Mouse (Mus musculus): ENCODE results near the gene Mfsd9. TPM values are rescaled to one million over a fixed set of nuclear protein-coding genes. Genes with fewer than 3 reads are reported as not detected.

Gene Mfsd9
- polyA plus RNA-seq, 1 experiment = 1.4 TPM

GRCm38 (mm10) chr1:40804118-40804517 lies 13.6 kb upstream of the Mfsd9 start:
- H3K27ac ChIP-seq (ENCODE audit: insufficient read depth, low read length) = no peak overlapping the region
- H3K9me3 ChIP-seq (replicated peaks; ENCODE audit: control insufficient read depth, insufficient read depth, low read length, poor library complexity, severe bottlenecking) = no peaks in the 10 kb centered on the region
- no peak for TF ChIP-seq POLR2A (IDR thresholded peaks at IDR 0.05; ENCODE audit: insufficient read depth, low read length)
- no peak for TF ChIP-seq EP300 (IDR thresholded peaks at IDR 0.05; ENCODE audit: insufficient read depth, low read depth, low read length)
- TF ChIP-seq CTCF (IDR thresholded peaks at IDR 0.05; ENCODE audit: low read depth, low read length) = no peak
- H3K36me3 ChIP-seq (ENCODE audit: control insufficient read depth, insufficient read depth, low read length, poor library complexity, severe bottlenecking) = no peaks in the 10 kb centered on the region
- H3K4me3 ChIP-seq (ENCODE audit: low read depth, low read length) = no peak overlapping the region
- H3K4me1 ChIP-seq (ENCODE audit: control insufficient read depth, insufficient read depth, low read length) = no peaks in the 10 kb centered on the region
- H3K9ac ChIP-seq (ENCODE audit: low read depth, poor library complexity, severe bottlenecking) = no peak overlapping the region
- H3K27me3 ChIP-seq (ENCODE audit: control insufficient read depth, insufficient read depth, low read length, poor library complexity, severe bottlenecking) = no peaks in the 10 kb centered on the region; the same call in 1 of the 2 replicates

- Histone ChIP-seq H3K4me1 (ENCODE audit: control insufficient read depth, insufficient read depth, low read length) (no peaks in the 10 kb centered on the region), H3K36me3 (ENCODE audit: control insufficient read depth, insufficient read depth, low read length, poor library complexity, severe bottlenecking) (no peaks in the 10 kb centered on the region), H3K4me3 (ENCODE audit: low read depth, low read length) (no peak overlapping the region), H3K9ac (ENCODE audit: low read depth, poor library complexity, severe bottlenecking) (no peak overlapping the region), H3K27ac (ENCODE audit: insufficient read depth, low read length) (no peak overlapping the region), H3K27me3 (ENCODE audit: control insufficient read depth, insufficient read depth, low read length, poor library complexity, severe bottlenecking) (no peaks in the 10 kb centered on the region; the same call in 1 of the 2 replicates), H3K9me3 (replicated peaks; ENCODE audit: control insufficient read depth, insufficient read depth, low read length, poor library complexity, severe bottlenecking) (no peaks in the 10 kb centered on the region)
- TF ChIP-seq EP300 (IDR thresholded peaks at IDR 0.05; ENCODE audit: insufficient read depth, low read depth, low read length) (no peak), POLR2A (IDR thresholded peaks at IDR 0.05; ENCODE audit: insufficient read depth, low read length) (no peak), CTCF (IDR thresholded peaks at IDR 0.05; ENCODE audit: low read depth, low read length) (no peak)
These were observed 12.3 kb upstream of the Mfsd9 start for GRCm38 (mm10) chr1:40802759-40803158.

- Histone ChIP-seq H3K4me3 (ENCODE audit: low read depth, low read length) (no peak overlapping the region), H3K4me1 (ENCODE audit: control insufficient read depth, insufficient read depth, low read length) (no peaks in the 10 kb centered on the region), H3K9me3 (replicated peaks; ENCODE audit: control insufficient read depth, insufficient read depth, low read length, poor library complexity, severe bottlenecking) (no peaks in the 10 kb centered on the region), H3K27ac (ENCODE audit: insufficient read depth, low read length) (no peak overlapping the region), H3K27me3 (ENCODE audit: control insufficient read depth, insufficient read depth, low read length, poor library complexity, severe bottlenecking) (no peaks in the 10 kb centered on the region; the same call in 1 of the 2 replicates), H3K9ac (ENCODE audit: low read depth, poor library complexity, severe bottlenecking) (no peak overlapping the region), H3K36me3 (ENCODE audit: control insufficient read depth, insufficient read depth, low read length, poor library complexity, severe bottlenecking) (no peaks in the 10 kb centered on the region)
- TF ChIP-seq EP300 (IDR thresholded peaks at IDR 0.05; ENCODE audit: insufficient read depth, low read depth, low read length) (no peak), POLR2A (IDR thresholded peaks at IDR 0.05; ENCODE audit: insufficient read depth, low read length) (no peak), CTCF (IDR thresholded peaks at IDR 0.05; ENCODE audit: low read depth, low read length) (no peak)
These were observed 10.4 kb upstream of the Mfsd9 start for GRCm38 (mm10) chr1:40800908-40801307.

GRCm38 (mm10) chr1:40799121-40799520 lies 8.6 kb upstream of the Mfsd9 start:
- Histone ChIP-seq H3K9ac (ENCODE audit: low read depth, poor library complexity, severe bottlenecking) (no peak overlapping the region), H3K4me3 (ENCODE audit: low read depth, low read length) (no peak overlapping the region), H3K27me3 (ENCODE audit: control insufficient read depth, insufficient read depth, low read length, poor library complexity, severe bottlenecking) (no peaks in the 10 kb centered on the region; the same call in 1 of the 2 replicates), H3K9me3 (replicated peaks; ENCODE audit: control insufficient read depth, insufficient read depth, low read length, poor library complexity, severe bottlenecking) (no peaks in the 10 kb centered on the region), H3K36me3 (ENCODE audit: control insufficient read depth, insufficient read depth, low read length, poor library complexity, severe bottlenecking) (no peaks in the 10 kb centered on the region), H3K27ac (ENCODE audit: insufficient read depth, low read length) (no peak overlapping the region), H3K4me1 (ENCODE audit: control insufficient read depth, insufficient read depth, low read length) (no peaks in the 10 kb centered on the region)
- no peak for TF ChIP-seq EP300 (IDR thresholded peaks at IDR 0.05; ENCODE audit: insufficient read depth, low read depth, low read length)
- no peak for TF ChIP-seq POLR2A (IDR thresholded peaks at IDR 0.05; ENCODE audit: insufficient read depth, low read length)
- no peak for TF ChIP-seq CTCF (IDR thresholded peaks at IDR 0.05; ENCODE audit: low read depth, low read length)

GRCm38 (mm10) chr1:40797348-40797747 lies 6.9 kb upstream of the Mfsd9 start:
- Histone ChIP-seq H3K9ac (ENCODE audit: low read depth, poor library complexity, severe bottlenecking) (no peak overlapping the region), H3K9me3 (replicated peaks; ENCODE audit: control insufficient read depth, insufficient read depth, low read length, poor library complexity, severe bottlenecking) (no peaks in the 10 kb centered on the region), H3K36me3 (ENCODE audit: control insufficient read depth, insufficient read depth, low read length, poor library complexity, severe bottlenecking) (no peaks in the 10 kb centered on the region), H3K27me3 (ENCODE audit: control insufficient read depth, insufficient read depth, low read length, poor library complexity, severe bottlenecking) (no peaks in the 10 kb centered on the region; the same call in 1 of the 2 replicates), H3K4me1 (ENCODE audit: control insufficient read depth, insufficient read depth, low read length) (no peaks in the 10 kb centered on the region), H3K27ac (ENCODE audit: insufficient read depth, low read length) (no peak overlapping the region), H3K4me3 (ENCODE audit: low read depth, low read length) (no peak overlapping the region)
- TF ChIP-seq POLR2A (IDR thresholded peaks at IDR 0.05; ENCODE audit: insufficient read depth, low read length) (no peak), CTCF (IDR thresholded peaks at IDR 0.05; ENCODE audit: low read depth, low read length) (peak; percentile 38)

- Histone ChIP-seq H3K36me3 (ENCODE audit: control insufficient read depth, insufficient read depth, low read length, poor library complexity, severe bottlenecking) (no peaks in the 10 kb centered on the region), H3K4me1 (ENCODE audit: control insufficient read depth, insufficient read depth, low read length) (no peaks in the 10 kb centered on the region), H3K9me3 (replicated peaks; ENCODE audit: control insufficient read depth, insufficient read depth, low read length, poor library complexity, severe bottlenecking) (no peaks in the 10 kb centered on the region), H3K9ac (ENCODE audit: low read depth, poor library complexity, severe bottlenecking) (no peak overlapping the region), H3K27ac (ENCODE audit: insufficient read depth, low read length) (no peak overlapping the region), H3K4me3 (ENCODE audit: low read depth, low read length) (no peak overlapping the region), H3K27me3 (ENCODE audit: control insufficient read depth, insufficient read depth, low read length, poor library complexity, severe bottlenecking) (no peaks in the 10 kb centered on the region)
- TF ChIP-seq POLR2A (IDR thresholded peaks at IDR 0.05; ENCODE audit: insufficient read depth, low read length) (no peak), EP300 (IDR thresholded peaks at IDR 0.05; ENCODE audit: insufficient read depth, low read depth, low read length) (no peak), CTCF (IDR thresholded peaks at IDR 0.05; ENCODE audit: low read depth, low read length) (no peak)
These were observed 5.0 kb upstream of the Mfsd9 start for GRCm38 (mm10) chr1:40795508-40795907.

Measured in ES-Bruce4 (cell line).